Mouse (Mus musculus) C2C12 (cell line): ENCODE data around the gene Olfr981.

Experiments used
- MAX ChIP-seq: IDR thresholded peaks from one replicate; pipeline ENCODE4 v1.6.1; 2011; ENCODE audit warnings: mild to moderate bottlenecking, control low read depth
- MYOD1 ChIP-seq: IDR thresholded peaks from one replicate; pipeline ENCODE4 v1.6.1; 2011; ENCODE audit warnings: low read depth; ENCODE audit not compliant: control insufficient read depth, insufficient read length

GRCm38 (mm10) chr9:40073529-40073928, 52.3 kb downstream of the Olfr981 start, which contains the start of gene Olfr982:
- TF ChIP-seq MYOD1: no peak
- no peak for TF ChIP-seq MAX
